Comparison of ENCODE assay signal across 19 mouse cellular contexts in the genomic region with DNA sequence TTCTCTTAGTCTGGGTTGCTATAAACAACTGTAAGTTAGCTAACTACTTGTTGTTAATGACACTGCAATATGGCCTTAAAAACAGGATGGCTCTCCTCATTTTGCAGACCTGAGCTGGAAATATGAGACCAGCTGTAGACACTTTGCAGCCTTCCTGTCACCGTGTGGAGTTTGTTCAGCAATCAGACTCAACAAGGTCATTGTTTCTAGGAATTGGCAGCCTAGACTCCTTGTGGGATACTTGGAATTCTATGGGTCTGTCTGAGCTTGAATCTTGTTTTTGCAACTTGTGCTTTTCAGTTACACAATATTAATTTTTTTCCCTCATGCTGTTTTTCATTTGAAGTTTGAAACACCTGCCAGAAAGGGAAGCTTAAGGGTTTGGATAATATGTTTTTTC.
"Had no signal": no experiment of that assay in that cellular context is flagged by ENCODE, and none has a peak within 500 bp of the region (broad histone marks: within the 10 kb centered on the region; RNA-seq: fewer than 3 reads in every experiment).

No protein-coding gene starts in this region.

- H3K9me3 ChIP-seq: limb, embryonic 10.5 days; limb, embryonic 13.5 days; liver, embryonic 13.5 days; midbrain, embryonic 12.5 days had no signal

- H3K4me1 ChIP-seq: liver, embryonic 13.5 days; midbrain, embryonic 12.5 days had no signal

- H3K4me3 ChIP-seq: layer of hippocampus, adult 2 months; limb, embryonic 10.5 days; limb, embryonic 13.5 days; liver, embryonic 13.5 days; midbrain, embryonic 12.5 days; myocyte had no signal

- H3K27ac ChIP-seq: kidney, postnatal 0 days; layer of hippocampus, adult 2 months; limb, embryonic 10.5 days; limb, embryonic 13.5 days; liver, embryonic 13.5 days; midbrain, embryonic 12.5 days; stomach, postnatal 0 days had no signal

- H3K27me3 ChIP-seq: limb, embryonic 13.5 days; liver, embryonic 13.5 days; midbrain, embryonic 12.5 days had no signal

- DNase-seq: kidney, adult 2 months; kidney, postnatal 25 days; layer of hippocampus, adult 9-11 months; liver, embryonic 13.5 days; lung, postnatal 4 days; right cerebral cortex, adult 18-20 months; right cerebral cortex, postnatal 14 days; thymus, adult 2 months; thymus, postnatal 14 days; thymus, postnatal 4 days had no signal

- H3K4me2 ChIP-seq: limb, embryonic 13.5 days; liver, embryonic 13.5 days; midbrain, embryonic 12.5 days had no signal

- H3K9ac ChIP-seq: limb, embryonic 13.5 days; liver, embryonic 13.5 days; midbrain, embryonic 12.5 days had no signal

- ATAC-seq: intestine, postnatal 0 days; midbrain, embryonic 16.5 days had no signal

- H3K36me3 ChIP-seq: limb, embryonic 10.5 days; limb, embryonic 13.5 days; liver, embryonic 13.5 days; midbrain, embryonic 12.5 days had no signal
